Mouse (Mus musculus) yolk sac, embryonic 10.5 days (tissue): ENCODE measurements around the gene Egr2.

ENCODE experiments used
- DNase-seq: peaks from one replicate; pipeline ENCODE4 v3.0.0-alpha.2; 2017; ENCODE audit warnings: low spot score

The Egr2 gene

GRCm38 (mm10) chr10:67538585-67539400 is 3.5 kb downstream of the Egr2 start:
- no peak for DNase-seq

GRCm38 (mm10) chr10:67539401-67539730 is 4.1 kb downstream of the Egr2 start:
- DNase-seq = no peak

- no peak for DNase-seq
Observed at GRCm38 (mm10) chr10:67540591-67540990, 5.3 kb downstream of the Egr2 start.

- DNase-seq = peak; percentile 46
Observed at GRCm38 (mm10) chr10:67547850-67548260, 12.6 kb downstream of the Egr2 start.

GRCm38 (mm10) chr10:67548261-67548854 is 13.1 kb downstream of the Egr2 start:
- peak; percentile 73 for DNase-seq

- DNase-seq = peak; percentile 93
Observed at GRCm38 (mm10) chr10:67548877-67549731, 13.8 kb downstream of the Egr2 start, which contains the start of gene Ado. Gene Ado (minus strand): TSS chr10:67548955.

GRCm38 (mm10) chr10:67558053-67558452 is 22.8 kb downstream of the Egr2 start:
- DNase-seq = no peak

GRCm38 (mm10) chr10:67559765-67560394 is 24.6 kb downstream of the Egr2 start:
- DNase-seq = no peak

GRCm38 (mm10) chr10:67561185-67561584 is 25.9 kb downstream of the Egr2 start:
- DNase-seq = no peak

GRCm38 (mm10) chr10:67564509-67564908 is 29.2 kb downstream of the Egr2 start:
- DNase-seq = no peak

- DNase-seq = no peak
Observed at GRCm38 (mm10) chr10:67566104-67566503, 30.8 kb downstream of the Egr2 start.

GRCm38 (mm10) chr10:67569539-67569938 is 34.3 kb downstream of the Egr2 start:
- no peak for DNase-seq

- DNase-seq = peak; percentile 8
Observed at GRCm38 (mm10) chr10:67571443-67571842, 36.2 kb downstream of the Egr2 start.

- no peak for DNase-seq
Observed at GRCm38 (mm10) chr10:67573310-67573709, 38.0 kb downstream of the Egr2 start.

GRCm38 (mm10) chr10:67579830-67580229 is 44.6 kb downstream of the Egr2 start:
- no peak for DNase-seq

GRCm38 (mm10) chr10:67581698-67582285 is 46.5 kb downstream of the Egr2 start:
- no peak for DNase-seq

- no peak for DNase-seq
Observed at GRCm38 (mm10) chr10:67585873-67586610, 50.8 kb downstream of the Egr2 start.
